Mouse (Mus musculus): ENCODE measurements around the gene Nup98. TPM values are rescaled to one million over a fixed set of nuclear protein-coding genes. Genes with fewer than 3 reads are reported as not detected.
A peak's percentile ranks its signal among the peaks of the same experiment; 100 is the strongest.

Nup98 gene
- total RNA-seq, 1 experiment from 2014 or later: 67.0 TPM

DNA sequence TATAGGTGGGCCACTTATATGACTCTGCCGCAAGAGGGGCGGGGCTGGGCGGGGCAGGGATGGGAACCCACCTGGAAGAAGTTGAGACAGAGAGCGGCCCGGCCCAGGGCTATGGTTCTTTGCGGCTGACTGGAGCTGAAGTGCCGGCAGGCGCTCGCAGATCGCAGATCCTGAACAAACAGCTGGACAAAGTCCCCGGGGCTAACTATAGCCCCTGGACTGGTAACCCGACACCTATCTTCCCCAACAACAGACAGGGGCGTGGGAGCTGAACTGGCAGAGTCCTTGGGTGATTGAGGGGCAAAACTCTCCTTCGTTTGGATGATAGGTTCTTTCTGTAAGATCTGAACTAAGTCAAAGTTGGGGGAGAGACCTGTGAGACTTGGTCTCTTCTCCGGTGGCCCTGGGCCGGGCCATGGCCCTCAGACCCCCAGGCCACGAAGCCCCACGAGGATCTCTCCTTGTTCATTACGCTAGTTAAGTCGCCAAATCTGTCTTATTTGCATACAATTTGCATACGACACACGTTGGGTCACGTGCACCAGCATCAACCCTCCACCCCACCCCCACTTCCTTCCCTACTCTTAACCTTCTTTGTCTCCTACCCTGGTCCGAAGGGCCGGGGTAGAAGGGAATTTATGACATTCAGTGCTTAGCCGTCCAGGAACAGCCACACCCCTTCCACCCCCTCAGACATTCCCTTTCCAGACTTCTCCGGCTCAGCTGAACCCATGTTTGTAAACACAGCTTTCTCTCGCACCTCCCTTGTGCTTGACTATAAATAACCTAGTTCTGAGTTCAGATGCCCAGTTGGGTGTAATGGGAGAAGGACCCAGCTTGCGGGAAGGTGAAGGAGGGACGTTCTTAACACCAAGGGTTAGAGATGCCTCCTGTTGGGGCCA lies 110.0 kb downstream of the Nup98 start:
- 0 out of 2 replicates have a peak, but pooled peaks have one; percentile 33 for ATAC-seq (replicated peaks; ENCODE audit: insufficient number of reproducible peaks, low FRiP score, low TSS enrichment, poor library complexity, severe bottlenecking)

DNA sequence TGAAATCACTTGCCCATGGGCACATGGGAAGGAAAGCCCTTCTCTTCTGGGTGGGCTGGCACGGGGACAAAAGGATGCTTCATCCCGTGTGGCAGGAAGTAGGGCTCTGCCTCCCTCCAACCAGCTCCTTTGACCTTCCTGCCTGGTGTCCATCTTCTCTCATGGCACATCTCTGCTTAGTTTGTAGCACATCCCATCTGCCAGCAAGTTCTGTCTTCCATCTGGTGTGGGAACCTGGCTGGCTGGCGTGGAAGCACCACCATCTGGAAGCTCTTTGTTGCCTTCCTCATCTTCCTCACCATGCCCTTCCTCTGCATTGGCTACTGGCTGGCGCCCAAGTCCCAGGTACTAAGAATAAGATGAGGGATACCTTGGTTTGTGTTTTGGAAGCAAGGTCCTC lies 122.6 kb downstream of the Nup98 start:
- no peak for ATAC-seq (replicated peaks; ENCODE audit: insufficient number of reproducible peaks, low FRiP score, low TSS enrichment, poor library complexity, severe bottlenecking)

DNA sequence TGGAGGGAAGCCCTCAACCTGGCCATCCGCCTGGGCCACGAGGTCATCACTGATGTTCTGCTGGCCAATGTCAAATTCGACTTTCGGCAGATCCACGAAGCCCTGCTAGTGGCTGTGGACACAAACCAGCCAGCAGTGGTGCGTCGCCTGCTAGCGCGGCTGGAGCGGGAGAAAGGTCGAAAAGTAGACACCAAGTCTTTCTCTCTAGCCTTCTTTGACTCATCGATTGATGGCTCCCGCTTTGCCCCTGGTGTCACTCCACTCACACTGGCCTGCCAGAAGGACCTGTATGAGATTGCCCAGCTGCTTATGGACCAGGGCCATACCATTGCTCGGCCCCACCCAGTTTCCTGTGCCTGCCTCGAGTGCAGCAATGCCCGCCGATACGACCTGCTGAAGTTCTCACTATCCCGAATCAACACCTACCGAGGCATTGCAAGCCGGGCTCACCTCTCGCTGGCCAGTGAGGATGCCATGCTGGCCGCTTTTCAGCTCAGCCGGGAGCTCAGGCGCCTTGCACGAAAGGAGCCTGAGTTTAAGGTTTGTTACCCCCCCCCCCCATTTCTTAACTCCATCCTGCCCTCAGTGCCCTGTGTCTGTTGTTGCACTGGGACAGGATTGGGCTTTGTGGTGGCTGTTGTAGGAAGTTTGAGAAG lies 125.8 kb downstream of the Nup98 start:
- no peak for ATAC-seq (replicated peaks; ENCODE audit: insufficient number of reproducible peaks, low FRiP score, low TSS enrichment, poor library complexity, severe bottlenecking)

DNA sequence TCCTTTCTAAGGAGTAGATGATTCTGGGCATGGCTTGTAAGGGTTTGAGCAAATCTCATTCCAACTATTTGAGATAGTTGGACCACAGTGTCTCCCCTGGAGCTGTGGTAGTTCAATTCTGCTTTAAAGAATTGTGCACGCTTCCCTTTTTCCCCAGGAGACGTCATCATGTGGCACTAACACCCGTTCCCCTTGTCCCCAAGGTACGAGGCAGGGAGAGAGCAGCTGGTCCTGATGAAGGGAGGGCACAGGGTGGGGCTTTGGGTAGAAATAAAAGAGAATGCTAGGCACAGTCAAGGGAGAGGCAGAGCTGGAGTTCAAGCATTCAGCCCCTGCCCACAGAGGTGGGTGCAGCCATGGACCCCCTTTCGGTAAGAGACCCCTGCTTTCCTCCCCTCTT lies 127.2 kb downstream of the Nup98 start, which contains the start of gene Trpc2:
Gene Trpc2, plus strand, starts transcription at position 301 of the 400 bp plus-strand sequence.
- ATAC-seq (replicated peaks; ENCODE audit: insufficient number of reproducible peaks, low FRiP score, low TSS enrichment, poor library complexity, severe bottlenecking): no peak

DNA sequence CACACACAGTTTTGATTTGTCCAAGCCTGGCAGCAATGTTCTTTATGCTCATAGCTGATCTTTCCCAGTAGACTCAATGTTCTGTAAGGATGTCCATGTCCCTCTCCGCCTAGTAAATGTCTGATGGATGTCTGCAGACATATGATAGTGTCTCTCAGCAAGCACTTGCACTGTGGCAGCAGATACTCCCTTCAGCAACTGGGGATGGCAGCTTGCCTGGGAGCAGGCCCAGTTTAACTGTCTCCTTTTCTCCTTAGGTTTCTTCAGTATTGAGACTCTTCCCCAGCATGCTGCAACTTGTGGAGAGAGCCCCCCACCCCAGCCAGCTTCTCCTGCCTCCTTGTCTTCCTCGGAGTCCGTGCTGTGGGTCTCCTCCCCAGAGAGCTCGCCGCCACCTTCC lies 128.2 kb downstream of the Nup98 start:
- no peak for ATAC-seq (replicated peaks; ENCODE audit: insufficient number of reproducible peaks, low FRiP score, low TSS enrichment, poor library complexity, severe bottlenecking)

DNA sequence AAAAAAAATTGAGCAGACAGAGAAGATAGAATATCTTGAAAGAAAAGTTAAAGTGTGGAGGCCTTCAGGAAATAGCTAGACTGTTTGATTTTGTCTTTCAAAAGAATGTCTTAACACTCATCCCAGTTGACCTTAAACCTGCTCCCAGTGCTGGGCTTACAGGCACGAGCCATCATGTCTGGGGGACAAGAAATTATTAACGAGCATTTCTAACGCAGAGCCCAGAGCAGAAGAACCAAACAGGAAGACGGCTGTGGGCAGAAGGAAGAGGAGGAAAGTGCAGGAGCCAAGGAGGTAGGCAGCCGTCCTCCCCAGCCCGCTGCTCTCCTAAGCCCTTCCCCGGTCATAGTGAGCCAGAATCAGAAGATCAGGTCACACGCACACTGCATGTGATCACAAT lies 129.7 kb downstream of the Nup98 start:
- ATAC-seq (replicated peaks; ENCODE audit: insufficient number of reproducible peaks, low FRiP score, low TSS enrichment, poor library complexity, severe bottlenecking): no peak

DNA sequence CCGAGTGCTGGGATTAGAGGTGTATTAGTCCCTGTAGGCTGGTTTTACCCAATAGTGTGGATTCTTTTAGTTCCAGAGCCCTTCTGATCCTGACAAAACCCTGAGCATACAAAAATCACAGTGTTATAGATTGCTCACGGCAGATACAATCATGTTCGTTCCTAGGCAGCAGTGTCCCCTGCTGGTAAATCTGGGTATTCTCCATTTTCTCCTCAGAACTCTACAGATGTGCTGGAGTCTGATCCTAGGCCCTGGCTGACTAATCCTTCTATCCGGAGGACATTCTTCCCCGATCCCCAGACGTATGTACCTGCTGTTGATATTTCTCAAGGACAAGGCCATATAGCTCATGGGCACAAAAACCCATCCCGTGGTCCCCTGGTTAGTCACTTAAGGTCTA lies 131.5 kb downstream of the Nup98 start:
- ATAC-seq (replicated peaks; ENCODE audit: insufficient number of reproducible peaks, low FRiP score, low TSS enrichment, poor library complexity, severe bottlenecking): no peak

DNA sequence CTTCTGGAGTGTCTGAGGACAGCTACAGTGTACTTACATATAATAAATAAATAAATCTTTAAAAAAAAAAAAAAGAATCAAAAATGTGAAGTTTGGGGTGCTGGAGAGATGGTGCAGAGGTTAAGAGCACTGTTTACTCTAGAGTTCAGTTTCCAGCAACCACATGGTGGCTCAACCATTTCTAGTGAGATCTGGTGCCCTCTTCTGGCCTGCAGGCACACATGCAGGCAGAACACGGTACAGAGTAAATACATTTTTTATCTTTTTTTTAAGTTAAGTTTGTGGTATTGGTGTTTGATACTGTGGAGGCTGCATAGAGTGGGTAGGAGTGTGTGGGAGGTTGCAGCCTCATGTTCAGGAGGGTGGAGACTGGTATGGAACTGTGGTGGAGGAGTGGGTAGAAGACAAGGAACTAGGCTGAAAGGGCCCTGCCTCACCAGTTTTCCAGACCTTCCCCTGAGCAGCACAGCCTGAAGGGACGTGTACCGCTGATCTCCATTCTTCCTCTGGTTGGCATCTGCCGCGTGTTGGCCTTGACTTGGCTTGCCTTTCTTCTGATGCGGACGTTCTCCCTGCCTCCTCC lies 133.2 kb downstream of the Nup98 start:
- ATAC-seq (replicated peaks; ENCODE audit: insufficient number of reproducible peaks, low FRiP score, low TSS enrichment, poor library complexity, severe bottlenecking): no peak

Other genes with a start within 250 kb of the Nup98 start
- gene Il18bp, start 191.5 kb downstream of the Nup98 start, total RNA-seq (2017): 3.0 to 5.8 TPM (median 3.8 TPM) in 3 replicates
- gene Rnf121, start 144.7 kb downstream of the Nup98 start, total RNA-seq (2017): 13.5 to 24.5 TPM (median 15.9 TPM) in 3 replicates
- gene Xndc1, start 144.7 kb downstream of the Nup98 start, total RNA-seq (2017): 10.8 to 18.4 TPM (median 13.2 TPM) in 3 replicates
- gene Xntrpc, start 144.5 kb downstream of the Nup98 start, total RNA-seq (2017): 0.87 TPM in 1 of 3 replicates, not detected in the others
- 0.29 to 0.43 TPM in 2 of 3 replicates, not detected in the other for gene Trpc2, start 127.1 kb downstream of the Nup98 start, total RNA-seq (2017)
- not detected in 3 replicates for gene Art1, start 108.4 kb downstream of the Nup98 start, total RNA-seq (2017)
- not detected in 3 replicates for gene Art5, start 100.7 kb downstream of the Nup98 start, total RNA-seq (2017)
- gene Chrna10, start 93.3 kb downstream of the Nup98 start, total RNA-seq (2017): not detected in 3 replicates
- 14.2 to 22.1 TPM (median 16.5 TPM) in 3 replicates for gene Pgap2, start within 50 bp of the Nup98 start, total RNA-seq (2017)
- gene Rhog, start 45.9 kb upstream of the Nup98 start, total RNA-seq (2017): 46.7 to 78.6 TPM (median 62.1 TPM) in 3 replicates
- 46.8 to 79.7 TPM (median 51.0 TPM) in 3 replicates for gene Stim1, start 57.6 kb upstream of the Nup98 start, total RNA-seq (2017)
- gene Rrm1, start 231.5 kb upstream of the Nup98 start, total RNA-seq (2017): 39.1 to 107 TPM (median 51.1 TPM) in 3 replicates

All from monocyte, adult 5-6 weeks (primary cell).